Mouse (Mus musculus): Measurements from ENCODE around the gene Dusp5.

Dusp5 gene

DNA sequence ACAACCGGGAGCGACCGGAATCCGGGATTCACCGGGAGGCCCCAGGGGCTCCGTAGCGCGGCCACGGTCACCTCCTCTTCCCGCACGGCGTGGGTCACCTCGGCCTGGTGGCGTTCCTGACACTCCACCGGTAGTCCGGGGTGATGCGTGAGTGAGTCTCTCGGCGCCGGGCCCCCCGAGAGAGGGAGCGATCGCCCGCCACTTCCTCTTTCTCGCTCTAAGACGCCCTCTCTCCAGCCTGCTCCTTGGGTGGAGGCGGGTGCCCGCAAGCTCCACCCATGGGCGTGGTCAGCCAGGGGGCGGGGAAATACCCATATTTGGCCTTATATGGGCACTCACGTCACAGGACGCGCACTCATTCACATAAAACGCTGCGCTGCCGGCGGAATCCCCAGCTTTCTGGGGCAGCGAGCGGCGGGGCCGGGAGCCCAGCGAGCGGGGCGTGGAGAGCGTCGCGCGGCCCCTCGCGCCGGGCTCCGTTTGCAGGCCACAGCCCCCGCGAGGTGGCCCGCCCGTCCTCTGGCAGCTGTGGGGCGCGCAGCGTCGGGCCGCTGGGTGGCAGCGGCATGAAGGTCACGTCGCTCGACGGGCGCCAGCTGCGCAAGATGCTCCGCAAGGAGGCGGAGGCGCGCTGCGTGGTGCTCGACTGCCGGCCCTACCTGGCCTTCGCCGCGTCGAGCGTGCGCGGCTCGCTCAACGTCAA is at the start of gene Dusp5:
Gene Dusp5 (plus strand): TSS at position 358 of the 703 bp plus-strand sequence.
- peak; percentile 100 for DNase-seq

DNA sequence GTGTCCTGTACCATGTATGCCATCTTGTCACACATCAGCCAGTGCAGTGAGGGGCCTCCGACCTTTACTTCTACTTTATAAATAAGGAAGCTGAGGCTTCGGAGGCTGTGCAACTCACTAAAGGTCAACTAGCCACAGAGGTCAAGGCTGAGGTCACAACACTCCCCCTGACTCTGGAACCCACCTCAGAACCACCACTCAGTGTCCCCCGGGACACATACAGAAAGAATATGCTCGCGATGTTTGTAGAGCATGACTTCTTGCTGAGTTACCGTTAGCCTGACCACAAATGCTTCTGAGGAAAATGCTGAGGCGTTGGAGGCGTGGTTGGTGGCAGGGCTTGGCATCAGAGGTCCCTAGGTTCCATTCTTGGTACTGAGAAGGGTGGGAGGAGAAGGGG is 49.3 kb upstream of the Dusp5 start:
- peak; percentile 28 for DNase-seq

DNA sequence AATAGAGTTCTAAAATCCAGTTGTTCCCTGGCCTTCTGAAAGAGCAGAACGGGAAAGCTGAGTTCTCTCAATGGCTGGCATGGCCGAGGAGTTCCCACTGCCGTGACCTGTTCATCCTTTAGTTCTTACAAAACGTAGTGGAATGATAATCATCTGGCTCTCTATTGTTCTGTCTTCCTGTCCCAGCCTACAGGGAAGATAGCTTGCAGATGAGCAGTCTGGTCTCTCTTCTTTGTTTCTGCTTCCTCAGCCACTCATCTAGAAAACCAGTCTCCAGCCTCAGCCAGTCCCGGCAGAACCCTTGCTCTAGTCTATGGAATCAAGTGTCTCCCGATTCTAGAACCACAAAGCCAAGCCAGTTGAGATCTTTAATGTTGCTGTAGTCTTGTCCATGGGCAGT is 46.8 kb upstream of the Dusp5 start:
- DNase-seq: no peak

DNA sequence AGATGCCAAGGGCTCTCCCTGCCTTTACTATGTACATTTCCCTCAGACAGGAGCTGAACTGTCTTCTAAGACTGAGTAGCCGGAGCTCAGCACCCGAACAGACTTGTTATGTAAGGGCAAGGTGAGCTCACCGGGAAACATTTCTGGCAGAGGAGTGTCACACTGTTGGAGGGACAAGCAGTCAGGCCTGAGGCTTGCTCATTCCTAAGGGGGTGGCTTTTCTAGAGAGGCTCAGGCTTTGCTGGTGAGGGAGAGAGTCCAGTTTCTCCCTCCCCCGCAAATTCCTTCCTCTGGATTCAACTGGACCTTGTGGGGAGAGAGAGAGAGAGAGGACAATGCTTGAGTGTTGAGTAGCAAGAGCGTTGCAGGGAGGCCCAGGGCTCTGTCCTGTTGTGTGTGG is 46.4 kb upstream of the Dusp5 start:
- no peak for DNase-seq

GRCm38 (mm10) chr19:53483984-53484383 is 44.9 kb upstream of the Dusp5 start:
- no peak for DNase-seq

GRCm38 (mm10) chr19:53484918-53485317 is 44.0 kb upstream of the Dusp5 start:
- no peak for DNase-seq

GRCm38 (mm10) chr19:53489187-53489586 is 39.7 kb upstream of the Dusp5 start:
- DNase-seq: no peak

- DNase-seq: no peak
Measured at GRCm38 (mm10) chr19:53489910-53490309, 39.0 kb upstream of the Dusp5 start.

- DNase-seq: no peak
Measured at GRCm38 (mm10) chr19:53490898-53491297, 38.0 kb upstream of the Dusp5 start.

- DNase-seq: no peak
Measured at GRCm38 (mm10) chr19:53492528-53492927, 36.4 kb upstream of the Dusp5 start.

DNA sequence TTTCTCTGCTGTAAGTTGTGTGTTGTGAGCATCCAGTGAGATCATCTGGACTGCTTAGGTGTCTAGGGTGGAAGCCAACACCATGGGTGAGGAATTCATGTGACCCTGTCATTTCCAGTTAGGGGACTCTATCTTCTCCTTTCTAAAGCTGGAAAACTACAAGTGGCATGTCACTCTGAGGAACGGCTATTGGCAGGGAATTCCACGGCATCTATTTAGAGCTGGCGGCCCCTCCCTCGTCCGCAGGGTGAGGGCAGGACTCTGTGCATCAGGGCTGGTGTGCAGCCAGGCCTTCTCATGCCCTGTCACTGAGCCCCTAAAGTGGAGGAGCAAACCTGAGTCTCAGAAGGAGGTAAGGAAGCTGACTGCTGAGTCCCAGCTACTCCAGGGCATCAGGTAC is 35.0 kb upstream of the Dusp5 start:
- no peak for DNase-seq

DNA sequence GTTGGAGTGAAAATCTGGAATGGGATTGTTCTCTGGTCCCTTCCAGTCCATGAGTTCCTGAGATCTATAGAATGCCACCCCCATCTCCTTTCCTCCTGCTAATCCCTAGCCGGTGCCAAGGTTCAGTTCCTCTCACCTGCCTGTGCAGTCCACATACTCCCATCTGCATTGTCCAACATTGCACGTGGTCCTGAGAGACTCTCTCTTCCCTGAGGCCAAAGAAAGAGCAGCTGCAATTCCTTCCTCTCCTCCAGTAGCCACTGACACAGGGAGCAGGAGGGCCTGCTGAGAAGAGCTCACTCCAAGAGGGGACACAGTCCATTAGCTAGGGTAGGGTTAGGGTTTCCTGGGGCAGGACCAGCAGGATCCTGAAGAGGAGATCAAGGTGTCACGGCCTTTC is 31.0 kb upstream of the Dusp5 start:
- no peak for DNase-seq

GRCm38 (mm10) chr19:53499049-53499448 is 29.9 kb upstream of the Dusp5 start:
- no peak for DNase-seq

DNA sequence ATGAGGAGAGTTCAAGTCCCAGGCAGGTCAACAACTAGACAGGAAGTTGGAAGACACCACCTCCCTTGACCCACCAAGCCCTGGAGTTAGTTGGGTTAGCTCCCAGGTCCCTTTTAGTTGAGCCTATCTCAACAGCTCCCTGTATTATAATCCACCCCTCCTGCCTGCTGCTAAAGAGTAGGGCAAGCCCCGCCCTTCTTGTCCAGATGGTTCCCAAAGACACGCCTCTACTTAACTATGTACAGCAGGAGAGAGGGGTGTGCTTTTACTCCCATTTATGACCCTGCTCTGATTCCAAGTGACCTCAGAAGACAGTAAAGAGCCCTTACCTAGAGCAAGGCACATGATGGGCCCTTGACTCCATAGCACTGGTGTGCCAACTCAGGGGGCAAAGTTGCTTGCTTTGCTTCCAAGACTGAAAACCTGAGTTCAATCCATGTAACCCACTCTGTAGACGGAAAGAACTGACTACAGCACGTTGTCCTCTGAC is 29.4 kb upstream of the Dusp5 start:
- DNase-seq: no peak

DNA sequence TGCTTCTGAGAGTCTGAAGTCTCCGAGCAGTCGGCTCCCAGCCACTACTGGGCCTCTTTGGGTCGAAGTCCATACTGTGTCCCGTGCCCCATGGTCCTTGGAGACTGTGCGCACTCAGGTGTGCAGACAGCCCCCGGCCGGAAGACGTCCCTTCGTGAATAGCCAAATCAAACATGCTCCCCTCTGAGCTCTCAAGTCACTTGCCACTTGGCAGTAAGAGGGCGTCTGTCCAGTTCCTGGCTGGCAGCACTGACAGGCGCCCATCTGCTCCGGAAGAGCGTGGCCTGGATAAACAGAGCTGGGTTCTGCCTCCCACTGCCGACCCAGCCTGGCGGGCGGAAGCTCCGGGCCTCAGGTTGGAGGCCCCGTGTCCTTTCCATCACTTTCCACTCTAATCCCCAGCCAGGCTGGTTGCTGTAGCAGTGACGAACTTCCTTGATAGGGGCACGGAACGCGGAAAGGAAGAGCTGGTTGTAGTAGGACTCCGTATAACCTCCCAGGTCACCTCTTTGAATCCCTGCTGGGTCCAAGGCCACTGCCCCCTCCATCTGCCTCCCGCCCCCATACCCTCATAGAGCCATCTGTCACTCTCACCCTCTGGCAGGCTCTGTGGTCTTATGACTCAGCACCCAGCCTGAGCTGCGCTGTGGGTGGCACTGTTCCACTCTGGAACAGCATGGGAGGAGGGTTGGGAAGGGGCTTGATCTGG is 28.5 kb upstream of the Dusp5 start:
- no peak for DNase-seq

DNA sequence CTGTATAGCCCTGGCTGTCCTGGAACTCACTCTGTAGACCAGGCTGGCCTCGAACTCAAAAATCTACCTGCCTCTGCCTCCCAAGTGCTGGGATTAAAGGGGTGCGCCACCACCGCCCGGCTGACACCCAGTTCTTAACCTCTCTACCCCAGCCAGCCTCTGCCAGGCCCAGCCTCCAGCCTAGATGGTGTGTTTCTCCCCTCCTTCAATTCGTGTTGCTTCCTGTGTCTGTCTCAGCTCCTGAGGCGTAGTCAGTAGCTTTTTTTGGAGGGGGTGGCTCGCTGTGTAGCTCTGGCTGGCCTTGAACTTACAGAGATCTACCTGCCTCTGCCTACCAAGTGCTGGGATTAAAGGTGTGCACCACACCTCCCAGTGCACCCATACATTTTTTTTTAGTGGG is 27.7 kb upstream of the Dusp5 start:
- DNase-seq: peak; percentile 62

- no peak for DNase-seq
Measured at GRCm38 (mm10) chr19:53501765-53502164, 27.1 kb upstream of the Dusp5 start.

- peak; percentile 82 for DNase-seq
Measured at GRCm38 (mm10) chr19:53502891-53503371, 26.0 kb upstream of the Dusp5 start.

GRCm38 (mm10) chr19:53504181-53504580 is 24.7 kb upstream of the Dusp5 start:
- DNase-seq: no peak

DNA sequence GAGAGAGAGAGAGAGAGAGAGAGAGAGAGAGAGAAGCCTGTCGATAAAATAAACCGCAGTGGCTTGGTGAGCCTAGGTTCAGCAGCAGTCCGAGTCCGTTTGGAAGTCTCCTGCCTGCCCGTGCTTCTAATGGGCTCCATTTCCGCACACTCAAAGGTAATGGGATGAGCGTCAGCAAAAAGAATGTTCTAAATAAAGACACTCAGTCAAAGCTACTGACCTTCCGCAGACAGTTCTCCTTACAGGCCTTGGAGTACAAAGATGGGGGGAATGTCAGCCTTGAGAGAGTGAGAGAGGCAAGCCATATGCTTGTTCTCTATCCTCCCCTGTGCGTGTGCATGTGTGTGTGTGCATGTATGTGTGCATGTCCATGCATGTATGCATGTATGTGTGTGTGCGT is 23.2 kb upstream of the Dusp5 start:
- DNase-seq: no peak

DNA sequence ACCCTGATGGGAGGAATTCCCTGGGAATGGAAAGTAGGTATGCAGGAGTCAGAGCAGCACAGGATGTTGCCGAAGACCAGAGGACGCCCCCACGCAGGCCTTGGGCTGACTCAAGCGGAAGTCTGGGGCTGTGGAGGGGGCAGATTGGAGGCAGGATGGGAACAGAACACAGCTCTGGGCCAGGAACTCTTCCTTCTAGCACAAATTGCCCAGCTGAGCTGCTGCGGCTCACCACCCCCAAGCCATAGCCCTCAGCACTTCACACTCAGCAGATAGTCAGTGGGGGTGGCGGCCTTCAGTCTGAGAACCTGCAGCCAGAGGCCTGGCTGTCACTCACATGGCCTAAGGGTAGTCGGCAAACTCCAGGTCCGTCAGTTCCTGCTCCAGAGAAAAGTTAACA is 21.4 kb upstream of the Dusp5 start:
- peak; percentile 47 for DNase-seq

DNA sequence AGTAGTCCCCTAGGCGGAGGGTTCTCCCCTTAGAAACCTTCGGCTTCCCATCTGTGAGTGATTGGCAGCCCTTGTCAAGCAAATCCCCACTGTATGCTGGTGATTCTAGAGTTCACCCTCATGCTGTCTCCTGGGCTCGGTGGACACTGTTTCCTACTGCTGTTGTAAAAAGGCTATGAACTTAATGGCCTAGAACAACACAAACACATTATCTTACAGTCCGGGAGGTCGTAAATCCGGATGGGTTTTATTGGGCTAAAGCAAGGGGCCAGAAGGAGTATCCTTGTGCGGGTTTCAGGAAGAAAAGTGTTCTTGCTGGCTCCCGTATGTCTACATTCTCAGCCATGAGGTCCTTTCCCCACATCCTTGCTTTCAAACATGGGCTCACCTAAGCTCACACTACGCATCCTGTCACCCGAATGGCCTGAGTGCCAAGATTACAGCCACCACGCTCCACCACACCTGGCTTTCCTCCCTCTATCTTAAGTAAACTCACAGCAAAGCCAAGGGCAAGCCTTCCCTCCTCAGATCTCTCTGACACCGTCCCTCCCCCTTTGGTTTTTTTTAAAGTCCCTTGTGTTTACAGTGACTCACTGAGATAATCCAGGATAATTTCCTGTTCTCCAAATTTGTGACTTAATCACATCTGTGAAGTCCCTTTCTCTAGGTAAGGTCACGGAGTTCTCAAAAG is 17.5 kb upstream of the Dusp5 start:
- DNase-seq: no peak

DNA sequence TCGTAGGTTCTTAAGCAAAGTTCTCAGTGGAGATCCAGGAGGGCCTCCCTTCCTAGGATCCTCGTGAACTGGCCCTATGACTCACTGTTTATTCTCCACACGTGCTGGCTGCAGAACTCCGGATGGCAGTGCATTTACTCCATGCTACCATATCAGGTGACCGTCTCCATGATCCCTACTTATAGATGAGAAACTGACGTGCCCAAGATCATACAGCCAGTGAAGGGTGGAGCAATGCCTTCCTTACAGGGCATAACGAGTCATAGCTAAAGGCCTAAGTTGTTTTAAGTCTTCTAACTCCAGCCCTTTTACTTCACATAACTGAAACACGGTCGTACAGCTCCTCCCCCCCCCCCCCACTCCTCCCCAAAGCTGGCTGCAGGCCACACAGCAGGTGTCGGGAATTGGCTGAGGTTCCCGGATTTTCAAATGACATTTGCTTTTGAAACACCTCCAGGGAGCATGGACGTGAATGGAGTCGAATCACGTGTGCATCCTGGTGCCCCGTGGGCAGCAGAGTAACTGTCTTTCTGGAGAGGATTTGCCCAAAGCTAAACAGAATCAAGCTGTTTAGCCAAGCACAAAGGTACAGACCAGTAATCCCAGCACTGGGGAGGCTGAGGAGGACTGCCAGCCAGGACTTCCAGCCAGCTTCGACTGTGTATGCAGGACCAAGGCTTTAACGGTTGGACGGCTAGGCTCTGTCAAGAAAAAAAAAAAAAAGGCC is 11.4 kb upstream of the Dusp5 start:
- DNase-seq: no peak

All from thymus, postnatal 25 days (tissue).